Mouse (Mus musculus) intestine, postnatal 0 days (tissue): Measurements from ENCODE around the gene Lmo1. TPM values are rescaled to one million over a fixed set of nuclear protein-coding genes. Genes with fewer than 3 reads are reported as not detected.

Experiments used
- ATAC-seq: fragments of 200-750 bp; cut with Nextera tagmentation; 2 replicates; pipeline ENCODE4 v1.8.0; 2017; ENCODE audit warnings: mild to moderate bottlenecking, moderate TSS enrichment, moderate library complexity
- H3K27ac ChIP-seq: fragments of 300-500 bp; sonication (generic); 2 replicates; pipeline ENCODE4 v1.5.1; 2014; ENCODE audit warnings: mild to moderate bottlenecking, low read depth, low read length, moderate library complexity
- H3K27me3 ChIP-seq: fragments of 300-500 bp; sonication (generic); replicated peaks from 2 replicates; pipeline ENCODE4 v1.6.1; 2014; ENCODE audit warnings: low read length, mixed read lengths; ENCODE audit not compliant: control insufficient read depth, insufficient read depth
- H3K36me3 ChIP-seq: fragments of 300-500 bp; sonication (generic); 2 replicates; pipeline ENCODE4 v1.6.1; 2014; ENCODE audit warnings: mild to moderate bottlenecking, moderate library complexity; ENCODE audit not compliant: control insufficient read depth, insufficient read depth
- H3K4me1 ChIP-seq: fragments of 300-500 bp; sonication (generic); replicated peaks from 2 replicates; pipeline ENCODE4 v1.6.1; 2014; ENCODE audit warnings: antibody characterized with exemption, low read length, mixed read lengths; ENCODE audit not compliant: control insufficient read depth, insufficient read depth
- H3K4me2 ChIP-seq: fragments of 300-500 bp; sonication (generic); replicated peaks from 2 replicates; pipeline ENCODE4 v1.6.1; 2014; ENCODE audit warnings: low read depth, mild to moderate bottlenecking, moderate library complexity
- H3K4me3 ChIP-seq: fragments of 300-500 bp; sonication (generic); 2 replicates; pipeline ENCODE4 v1.5.1; 2014; ENCODE audit warnings: low read depth, low read length
- H3K9ac ChIP-seq: fragments of 300-500 bp; sonication (generic); 2 replicates; pipeline ENCODE4 v1.6.1; 2014; ENCODE audit warnings: mild to moderate bottlenecking, low read depth, low read length
- H3K9me3 ChIP-seq: fragments of 300-500 bp; sonication (generic); 2 replicates; pipeline ENCODE4 v1.6.1; 2016; ENCODE audit warnings: mixed run types; ENCODE audit not compliant: control insufficient read depth
- CTCF ChIP-seq: sonication (generic); IDR thresholded peaks from 2 replicates; pipeline ENCODE4 v1.5.1; 2016; ENCODE audit warnings: low read depth, mild to moderate bottlenecking, control low read depth, antibody characterized with exemption, moderate library complexity
- WGBS: fragments of 180-500 bp; shearing (Covaris S2); extraction: QIAGEN DNeasy Blood & Tissue Kit; methylation state at CpG from one replicate; pipeline ENCODE4 v1.1.7; 2014; 5-methylcytosine and 5-hydroxymethylcytosine counted together
- polyA plus RNA-seq: library from polyadenylated mRNA; unstranded; fragments of >200 nt; fragmentation: Nextera tagmentation; extraction: Ambion mirVana; gene quantifications from 2 replicates; pipeline ENCODE4 v1.2.1, GENCODE M21; 2015

The Lmo1 gene
- polyA plus RNA-seq, 1 experiment from 2014 or later: 2.3 TPM

- Histone ChIP-seq H3K9ac (no peak overlapping the region), H3K4me2 (no peak overlapping the region), H3K27ac (no peak overlapping the region), H3K27me3 (no peaks in the 10 kb centered on the region), H3K4me1 (no peaks in the 10 kb centered on the region), H3K9me3 (no peaks in the 10 kb centered on the region), H3K36me3 (no peaks in the 10 kb centered on the region), H3K4me3 (no peak overlapping the region)
- ATAC-seq: no peak
- 76% methylated on average over 2 of the region's 2 CpGs for WGBS
- no peak for TF ChIP-seq CTCF
These were observed 34.8 kb upstream of the Lmo1 start for GRCm38 (mm10) chr7:109209804-109210203.

- no peak for ATAC-seq
- Histone ChIP-seq H3K27ac (no peak overlapping the region), H3K27me3 (no peaks in the 10 kb centered on the region), H3K9ac (no peak overlapping the region), H3K4me1 (no peaks in the 10 kb centered on the region), H3K4me3 (no peak overlapping the region), H3K9me3 (no peaks in the 10 kb centered on the region), H3K36me3 (no peaks in the 10 kb centered on the region), H3K4me2 (no peak overlapping the region)
- TF ChIP-seq CTCF: no peak
- 75% methylated on average over 4 of the region's 4 CpGs for WGBS
These were observed 32.8 kb upstream of the Lmo1 start for GRCm38 (mm10) chr7:109207811-109208210.

GRCm38 (mm10) chr7:109206358-109206757, 31.4 kb upstream of the Lmo1 start:
- Histone ChIP-seq H3K9me3 (no peaks in the 10 kb centered on the region), H3K4me3 (no peak overlapping the region), H3K4me2 (no peak overlapping the region), H3K9ac (no peak overlapping the region), H3K27ac (no peak overlapping the region), H3K27me3 (no peaks in the 10 kb centered on the region), H3K4me1 (no peaks in the 10 kb centered on the region), H3K36me3 (no peaks in the 10 kb centered on the region)
- ATAC-seq: no peak
- WGBS: 53% methylated on average over 2 of the region's 2 CpGs
- TF ChIP-seq CTCF: no peak

- H3K27ac ChIP-seq: no peak overlapping the region
- no peaks in the 10 kb centered on the region; the same call in 1 of the 2 replicates for H3K4me1 ChIP-seq
- no peaks in the 10 kb centered on the region for H3K36me3 ChIP-seq
- no peaks in the 10 kb centered on the region for H3K9me3 ChIP-seq
- TF ChIP-seq CTCF: no peak
- H3K9ac ChIP-seq: no peak overlapping the region
- 0 out of 2 replicates have a peak, but pooled peaks have one; percentile 34 for ATAC-seq
- H3K4me3 ChIP-seq: no peak overlapping the region
- H3K27me3 ChIP-seq: no peaks in the 10 kb centered on the region
- 31% methylated on average over 3 of the region's 3 CpGs for WGBS
- no peak overlapping the region for H3K4me2 ChIP-seq
These were observed 28.1 kb upstream of the Lmo1 start for GRCm38 (mm10) chr7:109203140-109203539.

GRCm38 (mm10) chr7:109200559-109200958, 25.6 kb upstream of the Lmo1 start:
- TF ChIP-seq CTCF: 0 out of 2 replicates have a peak, but pooled peaks have one; percentile 6
- no peak overlapping the region for H3K9ac ChIP-seq
- peak; percentile 69 for ATAC-seq
- no peaks in the 10 kb centered on the region for H3K27me3 ChIP-seq
- no peak overlapping the region for H3K27ac ChIP-seq
- no peak overlapping the region for H3K4me2 ChIP-seq
- no peaks in the 10 kb centered on the region; the same call in none of the 2 replicates for H3K4me1 ChIP-seq
- H3K36me3 ChIP-seq: no peaks in the 10 kb centered on the region
- WGBS: 43% methylated on average over 3 of the region's 3 CpGs
- H3K9me3 ChIP-seq: no peaks in the 10 kb centered on the region
- no peak overlapping the region for H3K4me3 ChIP-seq

GRCm38 (mm10) chr7:109197161-109197650, 22.2 kb upstream of the Lmo1 start:
- 56% methylated on average over 3 of the region's 3 CpGs for WGBS
- H3K4me1 ChIP-seq: no peaks in the 10 kb centered on the region; the same call in none of the 2 replicates
- ATAC-seq: no peak
- no peak for TF ChIP-seq CTCF
- H3K4me3 ChIP-seq: no peak overlapping the region
- H3K27me3 ChIP-seq: no peaks in the 10 kb centered on the region
- H3K9ac ChIP-seq: no peak overlapping the region
- H3K27ac ChIP-seq: no peak overlapping the region
- H3K4me2 ChIP-seq: no peak overlapping the region
- H3K9me3 ChIP-seq: no peaks in the 10 kb centered on the region
- no peaks in the 10 kb centered on the region for H3K36me3 ChIP-seq
